Mouse (Mus musculus): ENCODE results near the gene Vmn1r213. TPM values are rescaled to one million over a fixed set of nuclear protein-coding genes. Genes with fewer than 3 reads are reported as not detected.

Gene Vmn1r213
- not detected in 2 replicates for polyA plus RNA-seq (2015; fragmentation: Nextera tagmentation; extraction: Ambion mirVana)

DNA sequence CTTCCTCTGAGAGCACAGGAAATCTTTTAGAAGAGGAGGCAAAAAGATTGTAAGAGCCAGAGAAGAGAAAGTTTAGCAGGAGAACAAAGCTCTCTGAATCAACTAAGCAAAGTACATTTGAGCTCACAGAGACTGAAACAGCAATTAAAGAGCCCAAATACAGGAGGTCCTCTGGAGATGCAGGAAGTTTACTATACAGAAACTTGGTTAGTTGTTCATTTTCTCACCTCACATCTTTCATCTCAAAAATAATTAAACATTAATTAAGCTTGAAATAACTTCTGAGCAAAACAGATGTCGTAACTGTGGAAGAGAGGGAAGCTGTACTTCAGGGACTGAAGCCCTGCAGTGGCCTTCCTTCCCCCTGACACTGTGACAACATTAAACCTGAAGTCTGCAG lies at the start of gene Vmn1r213:
Vmn1r213 (plus strand) TSS at position 301 of the 400 bp plus-strand sequence.
- no peak within 1 kb of the TSS for H3K27ac ChIP-seq (ENCODE audit: low read length)
- ATAC-seq = no peak
- no peaks in the 10 kb centered on the region for H3K4me1 ChIP-seq (ENCODE audit: control insufficient read depth, insufficient read depth, low read length)
- H3K4me3 ChIP-seq (ENCODE audit: low read length) = no peak within 1 kb of the TSS
- no peaks in the 10 kb centered on the region for H3K36me3 ChIP-seq (ENCODE audit: control insufficient read depth, insufficient read depth, low read length)
- no peaks in the 10 kb centered on the region for H3K9me3 ChIP-seq (ENCODE audit: control insufficient read depth, low read length)
- H3K27me3 ChIP-seq (replicated peaks; ENCODE audit: control insufficient read depth, insufficient read depth, low read length) = no peaks in the 10 kb centered on the region
- no peak within 1 kb of the TSS for H3K4me2 ChIP-seq (ENCODE audit: low read depth, low read length)
- H3K9ac ChIP-seq (ENCODE audit: low read depth, low read length) = no peak within 1 kb of the TSS
- 85% methylated on average over 1 of the region's 1 CpGs for WGBS

GRCm38 (mm10) chr13:22990214-22990891 lies 17.1 kb upstream of the Vmn1r213 start:
- H3K9me3 ChIP-seq (ENCODE audit: control insufficient read depth, low read length) = no peaks in the 10 kb centered on the region
- 88% methylated on average over 11 of the region's 11 CpGs for WGBS
- no peak for ATAC-seq

GRCm38 (mm10) chr13:22992178-22992700 lies 15.2 kb upstream of the Vmn1r213 start:
- 24% methylated on average over 1 of the region's 1 CpGs for WGBS

More at GRCm38 (mm10) chr13:22990214-22990891, 17.1 kb upstream of the Vmn1r213 start:
- Histone ChIP-seq H3K36me3 (ENCODE audit: control insufficient read depth, insufficient read depth, low read length) (no peaks in the 10 kb centered on the region), H3K27ac (ENCODE audit: low read length) (no peak overlapping the region), H3K27me3 (replicated peaks; ENCODE audit: control insufficient read depth, insufficient read depth, low read length) (no peaks in the 10 kb centered on the region), H3K4me1 (ENCODE audit: control insufficient read depth, insufficient read depth, low read length) (no peaks in the 10 kb centered on the region), H3K4me2 (ENCODE audit: low read depth, low read length) (no peak overlapping the region), H3K4me3 (ENCODE audit: low read length) (no peak overlapping the region), H3K9ac (ENCODE audit: low read depth, low read length) (no peak overlapping the region)

GRCm38 (mm10) chr13:22992721-22993120 lies 14.7 kb upstream of the Vmn1r213 start:
- H3K4me2 ChIP-seq (ENCODE audit: low read depth, low read length) = no peak overlapping the region
- no peaks in the 10 kb centered on the region for H3K9me3 ChIP-seq (ENCODE audit: control insufficient read depth, low read length)
- no peaks in the 10 kb centered on the region for H3K4me1 ChIP-seq (ENCODE audit: control insufficient read depth, insufficient read depth, low read length)
- 54% methylated on average over 2 of the region's 2 CpGs for WGBS
- H3K9ac ChIP-seq (ENCODE audit: low read depth, low read length) = no peak overlapping the region
- no peaks in the 10 kb centered on the region for H3K27me3 ChIP-seq (replicated peaks; ENCODE audit: control insufficient read depth, insufficient read depth, low read length)
- no peak overlapping the region for H3K27ac ChIP-seq (ENCODE audit: low read length)
- ATAC-seq = no peak
- H3K36me3 ChIP-seq (ENCODE audit: control insufficient read depth, insufficient read depth, low read length) = no peaks in the 10 kb centered on the region
- H3K4me3 ChIP-seq (ENCODE audit: low read length) = no peak overlapping the region

More at GRCm38 (mm10) chr13:22992178-22992700, 15.2 kb upstream of the Vmn1r213 start:
- Histone ChIP-seq H3K27ac (ENCODE audit: low read length) (no peak overlapping the region), H3K4me3 (ENCODE audit: low read length) (no peak overlapping the region), H3K4me1 (ENCODE audit: control insufficient read depth, insufficient read depth, low read length) (no peaks in the 10 kb centered on the region), H3K9ac (ENCODE audit: low read depth, low read length) (no peak overlapping the region), H3K9me3 (ENCODE audit: control insufficient read depth, low read length) (no peaks in the 10 kb centered on the region), H3K27me3 (replicated peaks; ENCODE audit: control insufficient read depth, insufficient read depth, low read length) (no peaks in the 10 kb centered on the region), H3K36me3 (ENCODE audit: control insufficient read depth, insufficient read depth, low read length) (no peaks in the 10 kb centered on the region), H3K4me2 (ENCODE audit: low read depth, low read length) (no peak overlapping the region)
- no peak for ATAC-seq

DNA sequence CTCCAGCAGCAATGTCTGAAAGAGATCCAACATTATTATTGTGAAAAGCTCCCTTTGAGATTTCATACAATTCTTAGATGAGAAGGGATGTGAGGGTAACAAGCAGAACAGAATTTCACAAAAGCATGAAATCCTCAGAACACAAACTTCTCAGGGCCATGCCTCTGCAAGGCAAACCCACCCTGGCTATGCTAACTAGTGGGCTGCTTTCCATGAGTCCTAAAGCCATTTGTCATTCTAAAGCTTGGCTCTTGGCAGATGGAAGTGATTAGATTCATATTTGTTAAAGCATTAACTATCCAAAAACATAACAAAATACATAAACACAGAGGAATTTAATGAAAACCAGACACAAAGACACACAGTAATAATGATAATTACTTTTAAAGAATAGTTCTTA lies 10.7 kb downstream of the Vmn1r213 start:
- Histone ChIP-seq H3K4me3 (ENCODE audit: low read length) (no peak overlapping the region), H3K9ac (ENCODE audit: low read depth, low read length) (no peak overlapping the region), H3K4me1 (ENCODE audit: control insufficient read depth, insufficient read depth, low read length) (no peaks in the 10 kb centered on the region), H3K36me3 (ENCODE audit: control insufficient read depth, insufficient read depth, low read length) (no peaks in the 10 kb centered on the region), H3K27ac (ENCODE audit: low read length) (no peak overlapping the region), H3K27me3 (replicated peaks; ENCODE audit: control insufficient read depth, insufficient read depth, low read length) (no peaks in the 10 kb centered on the region), H3K9me3 (ENCODE audit: control insufficient read depth, low read length) (no peaks in the 10 kb centered on the region), H3K4me2 (ENCODE audit: low read depth, low read length) (no peak overlapping the region)
- no peak for ATAC-seq

DNA sequence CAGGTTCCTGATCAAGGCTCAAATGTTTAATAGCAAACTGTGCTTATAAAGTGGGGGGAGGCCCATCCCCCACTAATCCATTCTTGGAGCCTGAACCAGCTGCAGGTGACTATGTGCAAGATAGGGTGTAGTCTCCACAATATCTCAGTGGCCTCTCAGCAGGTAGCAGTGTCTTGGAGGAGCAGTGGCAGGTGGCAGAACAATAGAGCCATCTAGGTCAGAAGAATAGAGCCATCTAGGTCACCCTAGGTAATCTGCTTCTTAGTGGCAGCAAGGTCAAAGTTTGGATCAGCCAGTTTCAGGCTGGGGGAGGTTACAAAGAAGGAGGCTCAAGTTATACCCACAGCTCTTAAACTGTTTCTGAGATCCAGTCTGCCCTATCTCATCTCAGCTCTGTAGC lies 17.4 kb downstream of the Vmn1r213 start:
- no peak for ATAC-seq
- Histone ChIP-seq H3K9ac (ENCODE audit: low read depth, low read length) (no peak overlapping the region), H3K4me3 (ENCODE audit: low read length) (no peak overlapping the region), H3K27ac (ENCODE audit: low read length) (no peak overlapping the region), H3K4me1 (ENCODE audit: control insufficient read depth, insufficient read depth, low read length) (no peaks in the 10 kb centered on the region), H3K4me2 (ENCODE audit: low read depth, low read length) (no peak overlapping the region), H3K9me3 (ENCODE audit: control insufficient read depth, low read length) (no peaks in the 10 kb centered on the region), H3K27me3 (replicated peaks; ENCODE audit: control insufficient read depth, insufficient read depth, low read length) (no peaks in the 10 kb centered on the region), H3K36me3 (ENCODE audit: control insufficient read depth, insufficient read depth, low read length) (no peaks in the 10 kb centered on the region)

DNA sequence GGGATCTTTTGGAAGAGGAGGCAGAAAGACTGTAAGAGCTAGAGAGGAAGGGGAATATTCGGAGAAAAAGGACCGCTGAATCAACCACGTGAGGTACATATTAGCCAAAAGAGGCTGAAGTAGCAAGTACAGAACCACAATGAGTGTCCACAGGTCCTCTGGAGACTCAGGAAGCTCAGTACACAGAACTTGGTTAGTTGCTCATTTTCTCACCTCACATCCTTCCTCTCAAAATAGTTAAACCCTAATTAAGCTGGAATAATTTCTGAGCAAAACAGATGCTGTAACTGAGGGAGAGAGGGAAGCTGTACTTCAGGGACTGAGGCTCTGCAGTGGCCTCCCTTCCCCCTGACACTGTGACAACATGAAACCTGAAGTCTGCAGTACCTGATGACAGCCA lies 22.7 kb downstream of the Vmn1r213 start, which contains the start of gene Vmn1r214:
Vmn1r214 (plus strand) TSS at position 301 of the 400 bp plus-strand sequence.
- no peak within 1 kb of the TSS for H3K4me3 ChIP-seq (ENCODE audit: low read length)
- H3K27me3 ChIP-seq (replicated peaks; ENCODE audit: control insufficient read depth, insufficient read depth, low read length) = no peaks in the 10 kb centered on the region
- H3K4me1 ChIP-seq (ENCODE audit: control insufficient read depth, insufficient read depth, low read length) = no peaks in the 10 kb centered on the region
- ATAC-seq = no peak
- no peaks in the 10 kb centered on the region for H3K9me3 ChIP-seq (ENCODE audit: control insufficient read depth, low read length)
- H3K36me3 ChIP-seq (ENCODE audit: control insufficient read depth, insufficient read depth, low read length) = no peaks in the 10 kb centered on the region
- 86% methylated on average over 3 of the region's 3 CpGs for WGBS
- no peak within 1 kb of the TSS for H3K9ac ChIP-seq (ENCODE audit: low read depth, low read length)
- H3K4me2 ChIP-seq (ENCODE audit: low read depth, low read length) = no peak within 1 kb of the TSS
- H3K27ac ChIP-seq (ENCODE audit: low read length) = no peak within 1 kb of the TSS

DNA sequence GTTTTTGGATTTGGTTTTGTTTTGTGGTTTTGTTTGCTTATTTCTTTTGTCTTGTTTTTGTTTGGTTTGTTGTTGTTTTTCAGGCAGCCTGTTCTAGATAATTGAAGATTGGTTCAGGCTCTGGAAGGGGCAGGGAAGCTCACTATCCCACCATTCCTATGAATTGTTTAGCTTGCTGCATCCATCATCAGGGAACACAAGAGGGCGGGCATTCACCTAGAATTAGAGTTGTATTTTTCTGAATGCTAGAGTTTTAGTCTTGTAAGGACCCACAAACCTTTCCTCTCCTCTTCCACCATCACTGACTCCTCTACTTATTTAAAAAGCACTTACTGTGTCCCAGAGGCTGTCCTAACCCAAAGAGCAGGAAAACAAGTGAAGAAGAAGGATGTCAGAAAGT lies 50.3 kb downstream of the Vmn1r213 start:
- Histone ChIP-seq H3K4me2 (ENCODE audit: low read depth, low read length) (no peak overlapping the region), H3K4me3 (ENCODE audit: low read length) (no peak overlapping the region), H3K27me3 (replicated peaks; ENCODE audit: control insufficient read depth, insufficient read depth, low read length) (no peaks in the 10 kb centered on the region), H3K9me3 (ENCODE audit: control insufficient read depth, low read length) (no peaks in the 10 kb centered on the region), H3K27ac (ENCODE audit: low read length) (no peak overlapping the region), H3K36me3 (ENCODE audit: control insufficient read depth, insufficient read depth, low read length) (no peaks in the 10 kb centered on the region), H3K4me1 (ENCODE audit: control insufficient read depth, insufficient read depth, low read length) (no peaks in the 10 kb centered on the region), H3K9ac (ENCODE audit: low read depth, low read length) (no peak overlapping the region)
- no peak for ATAC-seq
- 68% methylated on average over 1 of the region's 1 CpGs for WGBS

Measured in intestine, embryonic 16.5 days (tissue).